Comparison of ENCODE assay signal across 18 mouse cellular contexts in the genomic region with DNA sequence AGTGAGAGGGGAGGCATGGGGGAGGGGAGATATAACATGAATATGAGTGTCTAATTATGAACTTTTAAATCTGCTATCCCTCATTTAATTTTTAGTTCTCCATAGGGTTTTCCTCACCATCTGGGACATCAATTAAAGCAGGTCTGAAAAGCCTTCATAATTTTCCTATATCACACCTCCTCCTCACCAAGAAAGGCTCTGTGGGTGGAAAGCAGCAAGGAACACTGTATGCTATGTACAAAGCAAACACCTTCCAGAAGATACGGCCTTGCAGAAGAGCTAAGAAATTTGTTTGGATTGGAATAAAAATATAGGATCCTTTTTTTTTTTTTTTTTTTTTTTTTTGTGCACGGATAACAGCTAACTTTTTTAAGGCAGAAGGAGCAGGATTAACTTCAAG. TPM values are rescaled to one million over a fixed set of nuclear protein-coding genes. Genes with fewer than 3 reads are reported as not detected.
A peak's percentile ranks its signal among the peaks of the same experiment; 100 is the strongest.
DNase-seq lines count a peak whose midpoint lies in the region; TF ChIP-seq lines count a peak whose summit lies in the region.
"Had no signal": no experiment of that assay in that cellular context is flagged by ENCODE, and none has a peak within 500 bp of the region (broad histone marks: within the 10 kb centered on the region; RNA-seq: fewer than 3 reads in every experiment).

No protein-coding gene starts in this region.

- peak; percentile 53 for DNase-seq in left cerebral cortex, adult 11 months (ENCODE audit: low spot score)
- DNase-seq in left cerebral cortex, adult 2 months (ENCODE audit: extremely low spot score in 1 of 2, low spot score in 2 of 2) = no peak
- peak; percentile 36 to 65 for DNase-seq in right cerebral cortex, postnatal 36 days (ENCODE audit: low spot score in 2 of 2)
- no peak for DNase-seq in right cerebral cortex, postnatal 25 days
- peak; percentile 47 to 92 for DNase-seq in left cerebral cortex, postnatal 25 days (ENCODE audit: low spot score in 2 of 2)
- DNase-seq in lung, adult 2 months = no peak
- DNase-seq: adrenal gland, adult 2 months; adrenal gland, postnatal 25 days; cerebellum, adult 9-10 months; cerebellum, postnatal 36 days; forebrain, postnatal 0 days; gastrocnemius, postnatal 14 days; heart, adult 2 months; heart, postnatal 14 days had no signal

- no peak overlapping the region for H3K4me3 ChIP-seq in left cerebral cortex, adult 2 months
- no peak overlapping the region for H3K4me3 ChIP-seq in lung, adult 2 months (replicated peaks; ENCODE audit: extremely low read depth, low read depth, low read length)
- H3K4me3 ChIP-seq: embryonic facial prominence, embryonic 10.5 days; forebrain, embryonic 13.5 days; heart, adult 2 months; heart, embryonic 15.5 days; hindbrain, embryonic 13.5 days had no signal

- no peaks in the 10 kb centered on the region for H3K4me1 ChIP-seq in lung, adult 2 months (ENCODE audit: control insufficient read depth, insufficient read depth, low read length)

- TF ChIP-seq CTCF in left cerebral cortex, adult 2 months (IDR thresholded peaks at IDR 0.05) = no peak
- TF ChIP-seq CTCF in lung, adult 2 months (IDR thresholded peaks at IDR 0.05; ENCODE audit: insufficient read depth, low read length) = no peak

- TF ChIP-seq POLR2A in lung, adult 2 months (IDR thresholded peaks at IDR 0.05; ENCODE audit: borderline replicate concordance, extremely low read depth, low read depth, low read length) = no peak

- H3K27ac ChIP-seq in left cerebral cortex, adult 2 months = no peak overlapping the region; the same call in 1 of the 2 replicates
- H3K27ac ChIP-seq: embryonic facial prominence, embryonic 10.5 days; heart, adult 2 months; heart, embryonic 15.5 days had no signal

- 63% methylated on average over 2 of the region's 2 CpGs for WGBS in lung, adult 2 months

- intact Hi-C loops in left cerebral cortex, adult 2 months (cut with DNase I) = loop anchor here (2.0 to 5.0 kb wide), 3 partner anchors 25 to 163 kb away; no protein-coding TSS in a partner anchor
- intact Hi-C loops in left cerebral cortex, postnatal 25 days (cut with DNase I) = loop anchor here (2.0 to 5.0 kb wide), 2 partner anchors 13 to 53 kb away; no protein-coding TSS in a partner anchor

RNA-seq across cellular contexts. Expression of a gene that starts 31.3 kb away (rescaled TPM):
- total RNA-seq in left cerebral cortex, adult 2 months (2021) = 10 to 100 TPM; 32.6 TPM
- 10 to 100 TPM; 30.7 to 33.4 TPM for total RNA-seq in left cerebral cortex, postnatal 25 days (2021)
- 7.9 and 10.7 TPM in 2 replicates for polyA plus RNA-seq in lung, adult 2 months (2012; rRNA removed)

Comparison
In these comparisons a context has a peak if more than half of its experiments do, and no peak if none do; other contexts are left out.
1. DNase-seq: peak in left cerebral cortex, adult 11 months (single experiment), right cerebral cortex, postnatal 36 days (2 of 2) and left cerebral cortex, postnatal 25 days (2 of 2); none in left cerebral cortex, adult 2 months (0 of 2), right cerebral cortex, postnatal 25 days (single experiment) and lung, adult 2 months (single experiment).